Mouse (Mus musculus) kidney, postnatal 36 days (tissue): ENCODE measurements around the gene Faf1.

Experiments used
- DNase-seq, 2 experiments: peaks; one replicate each; pipeline ENCODE4 v3.0.0; 2021 to 2022; ENCODE audit warnings: mixed read lengths in 2 of 2

Faf1 gene

DNA sequence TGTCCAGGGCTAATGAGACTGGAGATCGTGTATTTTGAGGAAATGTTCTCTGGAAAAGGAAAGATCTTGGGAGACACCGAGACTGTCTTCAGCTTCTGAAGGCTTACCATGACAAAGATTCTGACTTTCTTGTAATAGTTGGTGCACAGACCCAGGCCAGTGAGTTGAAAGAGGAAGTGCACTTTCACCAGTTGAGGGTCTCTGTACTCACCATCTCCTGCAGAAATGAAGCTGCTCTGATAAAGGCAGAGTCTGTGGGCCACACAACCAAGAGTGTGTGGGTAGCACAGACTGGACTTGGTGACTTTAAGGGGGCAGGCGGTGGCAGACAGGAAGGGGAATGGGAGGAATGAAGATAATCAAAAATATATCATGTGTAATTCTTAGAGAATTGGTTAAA is 260.2 kb downstream of the Faf1 start:
- no peak for DNase-seq

DNA sequence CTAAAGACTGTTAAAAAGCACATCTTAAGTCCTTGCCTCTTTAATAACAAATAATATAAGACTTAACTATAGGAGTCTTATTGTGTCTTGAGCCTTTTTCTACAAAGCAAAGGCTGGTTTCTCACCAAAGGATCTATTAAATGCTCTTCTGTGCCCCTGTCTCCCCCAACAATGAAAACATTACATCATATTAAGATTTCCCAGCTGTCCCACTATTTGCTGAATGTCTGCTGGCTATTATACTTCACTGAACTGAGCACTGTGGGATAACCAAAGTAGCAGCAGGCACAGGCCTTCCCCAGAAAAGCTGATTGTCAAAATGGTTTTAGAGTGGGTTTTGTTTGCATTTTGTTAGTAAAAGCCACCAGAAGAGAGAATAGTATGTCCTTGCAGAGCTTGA is 262.9 kb downstream of the Faf1 start:
- no peak for DNase-seq

GRCm38 (mm10) chr4:109945554-109945953 is 269.2 kb downstream of the Faf1 start:
- no peak for DNase-seq

DNA sequence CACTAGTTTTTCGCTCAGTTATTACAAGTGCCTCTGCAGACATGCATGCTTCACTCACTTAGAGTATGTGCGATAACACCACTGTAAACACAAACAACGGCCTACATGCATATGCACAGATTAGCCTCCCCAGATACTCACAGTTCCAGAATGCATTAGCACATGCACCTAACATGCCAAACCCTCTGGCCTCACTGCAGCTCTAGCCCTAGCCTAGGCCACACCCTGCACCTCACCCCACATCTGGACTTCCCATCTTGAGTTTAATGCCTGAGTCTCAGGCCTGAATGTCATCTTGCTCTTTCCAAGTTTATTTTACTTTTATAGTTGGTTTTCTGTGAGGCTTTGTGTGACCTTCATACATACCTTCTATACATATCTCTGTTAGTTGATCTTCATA is 272.9 kb downstream of the Faf1 start:
- no peak for DNase-seq

DNA sequence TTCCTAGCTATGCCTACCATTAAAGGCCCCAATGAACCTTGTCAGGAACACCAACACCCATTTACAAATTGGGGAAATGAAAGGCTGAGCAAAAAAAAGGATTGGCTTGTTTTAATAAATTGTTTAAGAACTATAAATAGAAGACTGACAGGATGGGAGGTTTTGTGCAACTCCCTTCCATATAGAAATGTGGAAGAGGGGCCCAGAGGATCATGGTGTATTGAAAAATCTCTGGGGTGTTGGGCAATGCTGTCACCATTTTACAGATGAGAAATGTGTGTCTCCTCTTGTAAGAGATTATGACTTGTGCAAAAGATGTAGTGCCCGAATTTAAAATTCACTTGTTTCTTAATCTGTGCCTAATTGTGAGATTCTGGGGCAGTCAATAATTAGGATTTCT is 277.1 kb downstream of the Faf1 start:
- DNase-seq = no peak

DNA sequence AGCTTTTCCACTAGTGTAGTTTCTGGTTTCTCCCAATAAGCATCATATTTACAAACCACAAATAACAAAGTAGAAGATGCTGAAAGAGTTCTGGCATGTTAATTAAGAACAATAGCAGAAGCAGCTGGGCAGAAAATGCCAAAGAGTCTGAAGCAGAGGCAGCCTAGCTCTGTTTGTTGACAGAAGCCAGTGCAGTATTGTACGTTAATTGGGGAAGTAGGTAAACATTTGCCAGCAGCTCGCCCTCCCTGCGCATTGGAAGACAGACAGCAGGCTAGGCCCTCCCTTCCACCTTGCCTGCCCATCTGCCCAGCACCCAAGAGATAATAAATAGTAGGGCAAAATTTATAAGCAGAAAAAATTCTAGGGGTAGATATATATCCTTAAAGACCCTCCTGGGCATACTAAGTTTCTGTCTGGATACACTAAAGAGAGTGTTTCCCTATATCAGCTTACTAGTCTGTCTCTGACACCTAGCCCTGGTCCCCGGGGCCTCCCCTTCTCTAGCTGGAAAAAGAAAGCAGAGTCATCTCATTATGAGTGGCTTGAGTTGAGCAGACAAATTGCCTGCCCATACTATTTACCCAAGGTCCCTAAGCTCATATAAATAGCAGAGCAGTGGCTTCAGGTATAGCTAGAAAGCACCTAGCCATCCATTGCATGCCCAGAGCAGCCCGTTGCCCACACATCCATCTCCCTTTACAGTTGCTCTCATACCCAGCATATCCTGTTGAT is 284.0 kb downstream of the Faf1 start:
- DNase-seq = no peak

DNA sequence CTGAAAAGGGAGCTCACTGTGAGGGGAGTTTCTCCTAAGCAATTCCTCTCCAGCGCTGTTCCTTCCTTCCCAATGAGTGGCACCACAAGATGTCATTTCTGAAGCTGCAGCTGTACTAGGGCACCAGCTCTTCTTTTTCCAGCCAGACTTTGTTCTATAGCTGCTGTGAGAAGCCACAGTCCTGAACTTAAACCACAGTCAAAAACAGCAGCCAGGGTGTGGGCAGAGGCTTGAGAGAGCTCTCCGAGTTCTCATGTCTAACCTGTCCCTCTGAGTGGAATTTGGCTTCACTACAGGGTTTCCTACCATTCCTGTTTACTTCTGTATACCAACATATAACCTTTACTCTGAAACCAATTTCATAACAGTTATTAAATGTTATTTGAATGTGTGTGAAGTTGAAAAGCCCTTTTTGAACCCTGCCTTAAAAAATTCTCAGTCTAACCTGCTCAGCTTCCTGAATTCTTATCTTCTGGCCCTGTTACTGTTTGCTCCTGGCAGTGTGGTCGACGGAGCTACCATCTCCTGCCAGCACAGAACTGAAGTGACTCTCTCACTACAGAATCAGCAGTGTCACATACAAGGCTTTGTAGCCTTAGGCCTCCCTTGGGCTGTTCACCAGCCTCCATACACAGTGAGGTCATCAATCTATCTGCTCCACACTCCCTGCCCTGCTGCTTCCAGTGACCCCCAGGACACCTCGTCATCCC is 287.3 kb downstream of the Faf1 start:
- no peak for DNase-seq

GRCm38 (mm10) chr4:109969561-109969960 is 293.2 kb downstream of the Faf1 start:
- no peak for DNase-seq

DNA sequence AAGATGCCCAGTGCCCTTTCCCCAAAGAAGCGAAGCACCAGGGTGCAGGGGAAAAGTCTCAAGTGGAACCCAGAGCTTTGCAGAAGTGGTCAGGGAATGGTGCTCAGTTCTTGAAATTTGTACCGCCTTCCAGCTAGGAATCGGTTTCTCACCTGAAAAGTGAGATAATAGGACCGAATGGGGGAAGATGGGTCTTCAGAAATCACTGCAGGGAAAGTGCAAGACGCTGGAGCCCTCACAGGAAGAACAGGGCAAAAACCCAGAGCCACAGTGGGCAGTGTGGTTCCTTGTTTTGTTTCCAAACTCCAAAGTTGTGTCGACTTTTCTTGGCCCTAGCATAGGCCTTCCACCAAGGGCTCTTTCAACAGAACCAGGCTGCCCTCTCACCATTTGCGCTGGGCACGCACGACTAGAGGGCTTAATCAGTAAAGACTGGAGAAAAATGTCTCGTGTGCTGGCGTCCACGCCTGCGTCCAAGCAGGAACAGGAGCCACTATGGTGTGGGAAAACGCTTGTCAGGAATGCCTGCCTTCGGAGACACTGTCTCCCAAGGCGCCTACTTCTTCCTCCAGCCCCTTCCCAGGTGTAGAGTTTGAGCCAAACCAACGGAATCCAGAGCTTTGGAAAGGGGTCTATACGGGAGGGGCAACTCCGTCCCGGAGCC is 297.7 kb downstream of the Faf1 start:
- peak in 1 of 2 experiments; percentile 3 for DNase-seq

DNA sequence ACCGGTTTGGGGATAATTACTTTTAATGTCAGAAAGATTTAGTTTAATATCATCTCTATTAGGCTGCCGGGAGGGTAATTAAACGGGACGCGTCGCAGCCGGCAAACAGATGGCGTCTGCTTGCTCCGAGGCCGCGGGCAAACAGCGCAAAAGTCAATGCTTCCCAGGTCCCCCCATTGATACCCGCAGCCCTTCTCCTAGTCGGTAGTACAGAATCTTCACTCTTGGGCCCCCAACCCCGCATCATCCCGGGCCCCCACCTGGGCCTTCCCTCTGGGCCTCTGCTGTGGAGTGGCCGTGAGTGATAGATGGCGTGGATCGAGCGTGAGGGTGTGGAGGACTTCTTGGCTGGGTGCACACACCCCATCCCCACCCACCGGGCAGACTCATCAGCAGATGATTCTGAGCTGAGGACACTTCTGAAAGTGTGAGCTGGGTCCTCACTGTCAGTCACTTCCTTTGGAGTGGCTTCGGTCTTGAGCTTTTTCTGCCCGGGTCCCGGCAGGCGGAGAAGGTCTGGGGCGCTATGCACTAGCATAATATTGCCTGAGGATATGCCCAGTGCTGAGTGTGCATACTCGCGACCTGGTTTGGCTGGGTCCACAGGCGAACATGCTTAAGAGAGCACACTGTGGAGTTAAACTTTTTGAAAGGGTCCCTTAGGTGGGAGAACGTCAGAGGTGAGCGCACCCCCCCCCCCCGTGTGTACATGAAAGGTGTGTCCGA is 298.4 kb downstream of the Faf1 start:
- no peak for DNase-seq

- DNase-seq = no peak
These were observed 299.2 kb downstream of the Faf1 start for GRCm38 (mm10) chr4:109975381-109976240.

GRCm38 (mm10) chr4:109976273-109977147 is 300.1 kb downstream of the Faf1 start:
- peak in 1 of 2 experiments; percentile 6 for DNase-seq

DNA sequence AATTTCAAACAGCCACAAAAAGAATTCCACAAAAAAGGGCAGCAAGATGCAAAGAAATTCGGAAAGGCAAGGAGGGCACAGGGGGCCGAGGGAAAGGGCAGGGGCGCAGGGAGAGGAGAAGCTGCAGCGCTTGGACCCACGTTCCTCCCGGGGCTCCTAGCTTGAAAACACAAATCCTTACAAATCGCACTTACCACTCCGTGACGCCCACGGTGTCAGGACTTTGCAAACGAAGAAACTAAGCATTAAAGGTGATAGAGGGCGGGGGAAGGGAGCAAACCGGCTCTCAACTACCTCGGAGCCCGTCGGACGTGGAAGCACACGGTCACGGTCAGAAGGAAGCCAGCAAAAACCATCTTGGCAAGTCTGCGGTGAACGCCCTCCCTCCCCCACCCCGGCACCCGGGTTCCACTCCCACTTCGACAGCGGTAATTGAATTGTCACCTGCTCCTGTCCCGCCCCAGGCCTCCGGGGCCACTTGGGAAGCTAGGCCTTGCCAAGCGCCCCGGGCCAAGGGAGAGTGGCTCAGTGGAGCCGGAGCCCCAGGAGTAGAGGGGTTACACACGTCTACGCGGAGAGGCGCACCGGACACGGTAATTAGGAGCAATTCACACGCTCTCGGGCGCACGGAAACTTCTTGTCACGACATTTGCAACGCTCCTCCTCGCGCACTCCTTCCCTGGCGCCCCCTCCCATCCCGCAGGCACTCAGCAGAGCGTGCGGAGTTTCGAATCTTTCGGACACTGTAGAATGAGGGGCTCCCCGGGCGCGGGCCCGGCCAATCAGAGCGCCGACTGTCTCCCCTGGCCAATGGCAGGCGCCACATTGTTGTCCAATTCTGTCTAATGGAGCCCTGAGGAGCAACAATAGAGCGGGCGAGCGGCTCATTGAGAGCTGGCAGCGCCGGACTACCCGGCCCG is 301.0 kb downstream of the Faf1 start, which contains the start of gene Dmrta2:
Gene Dmrta2 (plus strand): TSS at position 906 of the 920 bp plus-strand sequence.
- peak in 1 of 2 experiments; percentile 14 for DNase-seq

- DNase-seq = peak in 1 of 2 experiments; percentile 22
These were observed 301.9 kb downstream of the Faf1 start for GRCm38 (mm10) chr4:109978068-109978857.

DNA sequence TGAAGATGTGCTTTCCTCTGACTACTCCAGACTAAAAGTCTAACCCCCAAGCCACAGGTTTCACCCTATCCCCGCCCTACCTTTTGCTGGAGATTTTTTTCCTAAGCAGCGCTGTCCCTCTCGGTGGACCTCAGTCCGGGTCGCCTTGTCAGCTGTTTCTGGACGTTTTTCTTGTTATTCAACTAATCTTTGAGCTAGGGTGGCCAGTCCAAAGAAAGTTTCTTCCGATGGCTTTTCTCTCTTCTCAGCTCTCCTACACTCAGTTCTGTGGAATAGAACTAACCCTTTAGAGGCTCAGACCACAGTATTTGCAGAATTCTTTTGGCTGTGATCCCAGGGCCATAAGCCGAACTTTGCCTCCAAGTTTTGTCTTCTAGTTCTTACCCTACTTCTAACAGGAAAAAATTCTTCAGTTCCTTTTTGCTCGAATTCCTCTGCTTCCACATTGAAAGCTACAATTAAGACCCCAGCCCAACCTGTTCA is 302.5 kb downstream of the Faf1 start:
- DNase-seq = peak in 1 of 2 experiments; percentile 10

DNA sequence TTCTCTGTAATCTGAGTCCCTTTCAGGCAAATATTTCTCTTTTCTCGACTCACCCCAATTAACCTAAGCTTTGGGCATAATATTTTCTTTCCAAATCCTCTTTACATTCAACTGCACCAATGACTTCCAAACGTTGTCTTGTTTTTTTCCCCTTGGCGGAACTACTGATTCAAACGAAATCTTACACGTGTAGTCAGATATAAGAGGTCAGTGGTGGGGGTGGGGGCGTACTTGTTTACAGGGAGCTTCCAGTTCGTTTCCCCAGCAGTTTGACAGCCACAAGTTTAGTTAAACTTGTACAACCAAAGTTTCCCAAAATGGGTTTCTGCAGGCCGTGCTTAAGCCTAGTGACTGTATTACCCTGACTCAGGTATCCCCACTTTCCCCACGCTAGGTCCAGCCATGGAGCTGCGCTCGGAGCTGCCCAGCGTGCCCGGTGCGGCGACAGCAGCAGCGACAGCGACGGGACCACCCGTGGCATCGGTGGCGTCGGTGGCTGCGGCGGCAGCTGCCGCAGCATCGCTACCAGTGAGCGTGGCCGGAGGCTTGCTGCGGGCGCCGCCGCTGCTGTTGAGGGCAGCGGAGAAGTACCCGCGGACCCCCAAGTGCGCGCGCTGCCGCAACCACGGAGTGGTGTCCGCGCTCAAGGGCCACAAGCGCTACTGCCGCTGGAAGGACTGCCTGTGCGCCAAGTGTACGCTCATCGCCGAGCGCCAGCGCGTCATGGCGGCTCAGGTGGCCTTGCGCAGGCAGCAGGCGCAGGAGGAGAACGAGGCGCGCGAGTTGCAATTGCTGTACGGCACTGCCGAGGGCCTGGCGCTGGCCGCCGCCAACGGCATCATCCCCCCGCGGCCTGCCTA is 303.3 kb downstream of the Faf1 start:
- peak in 1 of 2 experiments; percentile 15 for DNase-seq

DNA sequence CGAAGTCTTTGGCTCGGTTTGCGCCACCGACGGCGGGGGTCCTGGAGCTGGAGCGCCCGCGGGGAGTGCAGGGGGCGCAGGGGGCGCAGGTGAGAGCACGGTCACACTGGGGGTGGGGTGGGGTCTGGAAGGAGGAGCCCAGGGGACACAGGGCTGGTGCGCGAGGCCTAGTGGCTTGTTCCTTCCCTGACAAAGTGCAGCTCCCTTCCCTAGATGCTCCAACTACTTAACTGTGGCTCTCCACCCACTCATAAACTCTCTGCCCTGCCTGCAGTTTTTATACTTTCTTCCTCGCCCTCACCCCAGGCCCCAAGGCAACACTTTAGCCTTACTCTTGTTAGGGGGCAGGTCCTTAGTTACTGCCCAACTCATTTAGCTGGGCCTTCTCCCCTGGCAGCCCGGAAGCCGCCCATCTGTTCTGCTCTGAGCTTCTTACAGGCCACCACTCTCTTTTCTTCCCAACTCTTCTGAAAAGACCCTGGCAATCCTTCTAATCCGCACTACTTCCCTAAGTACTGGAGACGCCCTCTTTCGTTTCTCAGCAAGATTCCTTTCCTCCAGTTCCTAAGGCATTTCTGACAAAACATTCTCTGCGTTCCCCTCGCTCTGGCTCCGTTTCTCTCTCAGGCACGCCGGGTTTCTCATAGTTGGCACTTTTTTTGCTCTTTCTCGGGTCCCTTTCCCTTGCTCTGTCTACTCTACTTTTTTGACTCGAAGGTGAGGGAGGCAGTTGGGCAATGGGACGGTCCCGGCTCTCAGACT is 304.1 kb downstream of the Faf1 start:
- DNase-seq = no peak
